Mouse (Mus musculus): ENCODE data around the gene Calr3. TPM values are rescaled to one million over a fixed set of nuclear protein-coding genes. Genes with fewer than 3 reads are reported as not detected.
A peak's percentile ranks its signal among the peaks of the same experiment; 100 is the strongest.

The Calr3 gene
- 1 to 10 TPM in 2 of 4 experiments, under 1 TPM in 1, not detected in 1; 0.83 to 1.2 (median 1.2) TPM for total RNA-seq (2022)

GRCm38 (mm10) chr8:72443338-72443993, at the start of gene Calr3, which contains the start of gene 1700030K09Rik:
Gene Calr3 (minus strand): TSS chr8:72443870.
Gene 1700030K09Rik (plus strand): TSS chr8:72443880.
- peak; percentile 99 for DNase-seq (ENCODE audit: low spot score in 2 of 2)

GRCm38 (mm10) chr8:72493381-72493780, 49.7 kb upstream of the Calr3 start:
- DNase-seq (ENCODE audit: low spot score in 2 of 2): no peak

- peak; percentile 99 for DNase-seq (ENCODE audit: low spot score in 2 of 2)
Observed at GRCm38 (mm10) chr8:72492622-72493081, 49.0 kb upstream of the Calr3 start.

- DNase-seq (ENCODE audit: low spot score in 2 of 2): peak in 1 of 2 experiments; percentile 46
Observed at GRCm38 (mm10) chr8:72491680-72492621, 48.3 kb upstream of the Calr3 start, which contains the start of gene Slc35e1. Gene Slc35e1 (minus strand): TSS chr8:72492614.

GRCm38 (mm10) chr8:72491017-72491416, 47.3 kb upstream of the Calr3 start:
- no peak for DNase-seq (ENCODE audit: low spot score in 2 of 2)

GRCm38 (mm10) chr8:72487014-72487413, 43.3 kb upstream of the Calr3 start:
- DNase-seq (ENCODE audit: low spot score in 2 of 2): no peak

GRCm38 (mm10) chr8:72485456-72486199, 42.0 kb upstream of the Calr3 start:
- DNase-seq (ENCODE audit: low spot score in 2 of 2): no peak

- peak; percentile 97 to 98 for DNase-seq (ENCODE audit: low spot score in 2 of 2)
Observed at GRCm38 (mm10) chr8:72474826-72475546, 31.3 kb upstream of the Calr3 start, which contains the start of gene Cherp. Gene Cherp (minus strand): TSS chr8:72475226.

- DNase-seq (ENCODE audit: low spot score in 2 of 2): no peak
Observed at GRCm38 (mm10) chr8:72470684-72471083, 27.0 kb upstream of the Calr3 start.

- no peak for DNase-seq (ENCODE audit: low spot score in 2 of 2)
Observed at GRCm38 (mm10) chr8:72469984-72470383, 26.3 kb upstream of the Calr3 start.

GRCm38 (mm10) chr8:72469243-72469642, 25.6 kb upstream of the Calr3 start:
- DNase-seq (ENCODE audit: low spot score in 2 of 2): no peak

- DNase-seq (ENCODE audit: low spot score in 2 of 2): no peak
Observed at GRCm38 (mm10) chr8:72464211-72464610, 20.5 kb upstream of the Calr3 start.

GRCm38 (mm10) chr8:72459881-72460533, 16.3 kb upstream of the Calr3 start:
- DNase-seq (ENCODE audit: low spot score in 2 of 2): no peak

GRCm38 (mm10) chr8:72458457-72458856, 14.8 kb upstream of the Calr3 start:
- DNase-seq (ENCODE audit: low spot score in 2 of 2): no peak

- no peak for DNase-seq (ENCODE audit: low spot score in 2 of 2)
Observed at GRCm38 (mm10) chr8:72457806-72458205, 14.1 kb upstream of the Calr3 start.

GRCm38 (mm10) chr8:72455317-72455716, 11.6 kb upstream of the Calr3 start:
- DNase-seq (ENCODE audit: low spot score in 2 of 2): no peak

GRCm38 (mm10) chr8:72453904-72454303, 10.2 kb upstream of the Calr3 start:
- no peak for DNase-seq (ENCODE audit: low spot score in 2 of 2)

GRCm38 (mm10) chr8:72451516-72451915, 7.8 kb upstream of the Calr3 start:
- DNase-seq (ENCODE audit: low spot score in 2 of 2): no peak

GRCm38 (mm10) chr8:72445071-72445470, 1.4 kb upstream of the Calr3 start:
- DNase-seq (ENCODE audit: low spot score in 2 of 2): no peak

- DNase-seq (ENCODE audit: low spot score in 2 of 2): no peak
Observed at GRCm38 (mm10) chr8:72443994-72444350, 302 bp upstream of the Calr3 start.
